In the genomic region with DNA sequence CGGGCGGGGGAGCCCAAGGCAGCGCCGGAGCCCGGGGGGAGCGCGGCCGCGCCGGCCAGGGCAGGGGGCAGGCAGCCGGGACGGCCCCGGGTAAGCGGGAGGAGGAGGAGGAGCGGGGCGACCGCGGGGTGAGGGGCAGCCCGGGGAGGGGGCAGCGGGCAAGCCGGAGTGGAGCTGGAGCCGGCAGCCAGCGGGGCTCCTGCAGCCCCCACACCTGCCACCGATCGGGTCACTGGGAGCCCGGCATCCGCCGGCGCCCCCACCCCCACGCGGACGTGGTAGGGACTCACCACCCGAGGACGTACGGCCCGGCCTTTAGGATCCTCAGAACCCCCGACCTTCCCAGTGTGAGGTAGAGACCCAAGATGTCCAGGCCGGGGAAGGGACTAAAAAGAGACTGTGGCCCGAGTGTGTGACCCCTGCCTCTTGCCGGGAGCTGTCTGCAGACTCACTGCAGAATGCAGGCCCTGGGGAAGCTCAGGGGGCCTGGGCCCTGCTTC, we compare ENCODE assay signal across 8 mouse cellular contexts. TPM values are rescaled to one million over a fixed set of nuclear protein-coding genes. Genes with fewer than 3 reads are reported as not detected.
DNase-seq lines count a peak whose midpoint lies in the region; ATAC-seq and TF ChIP-seq lines count a peak whose summit lies in the region.

No protein-coding gene starts in this region.

- peaks cover 7% of the 10 kb centered on the region; the same call in 1 of the 2 replicates for H3K27me3 ChIP-seq in thymus, adult 2 months (ENCODE audit: control insufficient read depth, insufficient read depth, low read length)
- H3K27me3 ChIP-seq in hindbrain, embryonic 11.5 days (ENCODE audit: control insufficient read depth, insufficient read depth, low read length), result no peaks in the 10 kb centered on the region
- no peaks in the 10 kb centered on the region for H3K27me3 ChIP-seq in midbrain, embryonic 11.5 days (ENCODE audit: control insufficient read depth, insufficient read depth, low read length)

- 4% methylated on average over 31 of the region's 40 CpGs for WGBS in thymus, adult 2 months
- under 1% methylated on average over 20 of the region's 40 CpGs for WGBS in hindbrain, embryonic 11.5 days
- WGBS in midbrain, embryonic 11.5 days, result under 1% methylated on average over 30 of the region's 40 CpGs

- no peak overlapping the region for H3K27ac ChIP-seq in thymus, adult 2 months (ENCODE audit: control insufficient read depth, insufficient read depth, low read length)
- peak overlapping the region; percentile 62; the same call in 1 of the 2 replicates for H3K27ac ChIP-seq in hindbrain, embryonic 11.5 days (ENCODE audit: low read depth, low read length)
- H3K27ac ChIP-seq in midbrain, embryonic 11.5 days (ENCODE audit: low read depth, low read length), result no peak overlapping the region

- peak overlapping the region; percentile 15; the same call in 1 of the 2 replicates for H3K4me3 ChIP-seq in thymus, adult 2 months (ENCODE audit: control insufficient read depth, insufficient read depth, low read length)
- H3K4me3 ChIP-seq in hindbrain, embryonic 11.5 days (ENCODE audit: low read depth, low read length), result peak overlapping the region; percentile 82
- peak overlapping the region; percentile 87 for H3K4me3 ChIP-seq in midbrain, embryonic 11.5 days (ENCODE audit: low read depth, low read length)

- H3K9me3 ChIP-seq in hindbrain, embryonic 11.5 days (ENCODE audit: control insufficient read depth, low read length), result no peaks in the 10 kb centered on the region
- no peaks in the 10 kb centered on the region for H3K9me3 ChIP-seq in midbrain, embryonic 11.5 days (ENCODE audit: control insufficient read depth, low read length)

- TF ChIP-seq POLR2A in thymus, adult 2 months (IDR thresholded peaks at IDR 0.05; ENCODE audit: control insufficient read depth, extremely low read depth, insufficient read depth, low read length, poor library complexity), result no peak

- H3K9ac ChIP-seq in hindbrain, embryonic 11.5 days (ENCODE audit: low read depth, low read length), result peak overlapping the region; percentile 92
- peak overlapping the region; percentile 84 for H3K9ac ChIP-seq in midbrain, embryonic 11.5 days (ENCODE audit: low read length)

- H3K4me1 ChIP-seq in thymus, adult 2 months (replicated peaks; ENCODE audit: control insufficient read depth, insufficient read depth, low read length), result peaks cover 3% of the 10 kb centered on the region; the same call in 1 of the 2 replicates
- peaks cover 3% of the 10 kb centered on the region for H3K4me1 ChIP-seq in hindbrain, embryonic 11.5 days (replicated peaks; ENCODE audit: control insufficient read depth, insufficient read depth, low read length)
- peaks cover 9% of the 10 kb centered on the region for H3K4me1 ChIP-seq in midbrain, embryonic 11.5 days (ENCODE audit: control insufficient read depth, insufficient read depth, low read length)

- no peaks in the 10 kb centered on the region for H3K36me3 ChIP-seq in thymus, adult 2 months (ENCODE audit: control insufficient read depth, insufficient read depth, low read length)
- no peaks in the 10 kb centered on the region for H3K36me3 ChIP-seq in hindbrain, embryonic 11.5 days (ENCODE audit: control insufficient read depth, insufficient read depth, low read length)
- no peaks in the 10 kb centered on the region for H3K36me3 ChIP-seq in midbrain, embryonic 11.5 days (ENCODE audit: control insufficient read depth, insufficient read depth, low read length)

- no peak for ATAC-seq in cerebellum, adult (ENCODE audit: insufficient number of reproducible peaks, low FRiP score, low TSS enrichment)
- peak; percentile 59 for ATAC-seq in hindbrain, embryonic 11.5 days (ENCODE audit: low FRiP score)
- ATAC-seq in midbrain, embryonic 11.5 days (ENCODE audit: low FRiP score), result peak; percentile 70

- peak; percentile 47 for DNase-seq in cerebellum, adult 11-12 months
- DNase-seq in thymus, adult 2 months, result no peak
- no peak for DNase-seq in thymus, postnatal 25 days
- peak; percentile 53 for DNase-seq in hindbrain, embryonic 11.5 days (ENCODE audit: low spot score)
- DNase-seq in midbrain, embryonic 11.5 days (ENCODE audit: low spot score, missing footprints), result peak; percentile 93
- no peak for DNase-seq in ovary, postnatal 14 days (ENCODE audit: low spot score)
- no peak for DNase-seq in lung, postnatal 10 days

- no peak for TF ChIP-seq CTCF in thymus, adult 2 months (IDR thresholded peaks at IDR 0.05; ENCODE audit: borderline replicate concordance, control insufficient read depth, extremely low read depth, insufficient read depth, low read length, poor library complexity)

- peak overlapping the region; percentile 94 for H3K4me2 ChIP-seq in hindbrain, embryonic 11.5 days (replicated peaks; ENCODE audit: low read depth, low read length)
- peak overlapping the region; percentile 65 for H3K4me2 ChIP-seq in midbrain, embryonic 11.5 days

RNA-seq across cellular contexts. Expression of a gene that starts 0.9 kb away (rescaled TPM):
- polyA plus RNA-seq in thymus, adult 2 months (2012; rRNA removed), result 1.2 and 5.3 TPM in 2 replicates
- 4.2 TPM in 2 replicates for polyA plus RNA-seq in hindbrain, embryonic 11.5 days (2014; fragmentation: Nextera tagmentation; extraction: Ambion mirVana)
- 3.0 and 4.6 TPM in 2 replicates for polyA plus RNA-seq in midbrain, embryonic 11.5 days (2014; fragmentation: Nextera tagmentation; extraction: Ambion mirVana)

RNA-seq across cellular contexts. Expression of a gene that starts 19.4 kb away (rescaled TPM):
- 0.10 and 0.12 TPM in 2 replicates for polyA plus RNA-seq in thymus, adult 2 months (2012; rRNA removed)
- 0.19 and 0.43 TPM in 2 replicates for polyA plus RNA-seq in hindbrain, embryonic 11.5 days (2014; fragmentation: Nextera tagmentation; extraction: Ambion mirVana)
- polyA plus RNA-seq in midbrain, embryonic 11.5 days (2014; fragmentation: Nextera tagmentation; extraction: Ambion mirVana), result 0.12 TPM in 1 of 2 replicates, not detected in the other

RNA-seq across cellular contexts. Expression of a gene that starts 27.6 kb away (rescaled TPM):
- polyA plus RNA-seq in thymus, adult 2 months (2012; rRNA removed), result 1.9 and 2.0 TPM in 2 replicates
- polyA plus RNA-seq in hindbrain, embryonic 11.5 days (2014; fragmentation: Nextera tagmentation; extraction: Ambion mirVana), result 0.80 and 0.83 TPM in 2 replicates
- polyA plus RNA-seq in midbrain, embryonic 11.5 days (2014; fragmentation: Nextera tagmentation; extraction: Ambion mirVana), result 0.89 TPM in 1 of 2 replicates, not detected in the other

RNA-seq across cellular contexts. Expression of a gene that starts 53.0 kb away (rescaled TPM):
- 6.0 and 8.2 TPM in 2 replicates for polyA plus RNA-seq in thymus, adult 2 months (2012; rRNA removed)
- polyA plus RNA-seq in hindbrain, embryonic 11.5 days (2014; fragmentation: Nextera tagmentation; extraction: Ambion mirVana), result 2.8 and 3.1 TPM in 2 replicates
- polyA plus RNA-seq in midbrain, embryonic 11.5 days (2014; fragmentation: Nextera tagmentation; extraction: Ambion mirVana), result 3.6 and 4.0 TPM in 2 replicates

Comparison
In these comparisons a context has a peak if more than half of its experiments do, and no peak if none do; other contexts are left out.
1. DNase-seq: peak in cerebellum, adult 11-12 months (single experiment), hindbrain, embryonic 11.5 days (single experiment) and midbrain, embryonic 11.5 days (single experiment); none in thymus, adult 2 months (single experiment), thymus, postnatal 25 days (single experiment), ovary, postnatal 14 days (single experiment) and lung, postnatal 10 days (single experiment).
2. H3K4me3 ChIP-seq: peak in every context shown above with its lines; median percentile 87 in midbrain, embryonic 11.5 days; 82 in hindbrain, embryonic 11.5 days; 15 in thymus, adult 2 months.